Mouse (Mus musculus) megakaryocyte, embryonic 14.5 days (primary cell): ENCODE measurements around the gene Cenpp.

Experiments used
- FLI1 ChIP-seq: IDR thresholded peaks from 2 replicates; pipeline ENCODE4 v1.6.1; 2012; ENCODE audit warnings: low read length, inconsistent platforms, mixed read lengths
- GATA1 ChIP-seq: IDR thresholded peaks from 3 replicates; pipeline ENCODE4 v1.6.1; 2012; ENCODE audit warnings: mixed read lengths, low read length, inconsistent platforms, borderline replicate concordance

DNA sequence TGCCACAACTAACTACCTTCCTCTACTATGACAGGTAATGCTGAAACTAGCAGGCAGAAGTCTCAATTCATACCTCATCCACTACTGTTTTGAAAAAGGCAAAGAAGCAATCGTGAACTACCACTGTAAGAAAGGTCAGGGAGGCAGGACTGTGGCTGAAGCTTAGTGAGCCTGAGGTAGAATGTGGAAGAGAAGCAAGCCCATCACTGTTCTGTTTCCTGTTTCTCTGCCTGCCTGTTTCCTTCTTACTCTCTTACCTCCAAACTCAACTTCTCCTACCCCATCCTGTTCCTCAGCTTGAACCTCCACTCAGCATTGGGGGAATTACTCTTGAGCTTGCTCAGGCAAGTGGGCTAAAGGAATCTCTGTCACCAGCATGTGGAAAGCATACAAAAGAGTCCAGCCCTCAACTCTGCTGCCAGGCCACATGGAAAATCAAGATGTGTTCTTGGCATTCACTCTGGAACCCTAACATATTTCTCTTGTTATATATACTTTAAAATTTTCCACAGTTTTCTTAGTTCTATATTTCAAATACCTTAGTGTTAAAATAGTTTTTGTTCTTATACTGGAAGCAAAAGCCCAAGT lies 104.9 kb downstream of the Cenpp start:
- TF ChIP-seq GATA1: no peak
- no peak for TF ChIP-seq FLI1
